In the genomic region with DNA sequence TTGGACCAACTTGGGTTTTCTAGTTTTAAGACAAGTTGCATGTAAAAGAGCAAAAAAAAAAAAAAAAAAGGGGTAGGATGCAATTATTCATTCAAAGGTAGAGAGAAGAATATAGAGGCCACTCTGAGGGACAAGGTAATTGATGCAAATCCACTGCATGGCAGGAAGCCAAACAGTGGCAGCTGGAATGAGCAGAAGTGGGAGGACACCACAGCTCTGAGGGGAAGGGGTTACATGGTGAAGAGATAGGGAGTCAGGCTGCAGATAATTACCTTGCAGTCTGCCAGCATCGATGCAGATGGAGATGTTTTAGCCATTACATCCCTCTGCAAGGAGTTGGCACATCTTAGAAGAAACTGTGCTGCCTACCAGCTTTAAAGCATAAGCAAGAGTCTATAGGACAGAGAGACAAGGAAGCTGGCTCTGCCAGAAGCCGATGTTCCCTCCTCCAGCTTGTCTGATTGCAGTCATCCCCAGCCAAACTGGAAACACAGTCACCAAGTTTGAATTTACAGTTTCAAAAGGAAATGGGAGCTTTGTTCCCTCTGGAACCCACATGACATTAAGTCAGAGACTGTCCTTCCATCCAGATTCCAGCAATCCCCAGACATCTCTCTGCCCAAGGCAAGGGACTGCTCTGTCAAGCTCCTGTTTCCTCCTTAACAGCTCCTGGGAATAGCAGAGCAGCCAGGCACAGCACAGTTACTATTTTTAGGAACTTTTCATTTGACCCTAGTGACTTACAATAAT, we compare ENCODE assay signal across 11 mouse cellular contexts.
A peak's percentile ranks its signal among the peaks of the same experiment; 100 is the strongest.
DNase-seq lines count a peak whose midpoint lies in the region; ATAC-seq and TF ChIP-seq lines count a peak whose summit lies in the region.
"Had no signal": no experiment of that assay in that cellular context is flagged by ENCODE, and none has a peak within 500 bp of the region (broad histone marks: within the 10 kb centered on the region; RNA-seq: fewer than 3 reads in every experiment).

No protein-coding gene starts in this region.

- H3K9ac ChIP-seq in embryonic facial prominence, embryonic 15.5 days, result no peak overlapping the region
- H3K9ac ChIP-seq in hindbrain, postnatal 0 days (replicated peaks; ENCODE audit: low read length), result no peak overlapping the region
- no peak overlapping the region for H3K9ac ChIP-seq in midbrain, embryonic 15.5 days
- H3K9ac ChIP-seq: lung, embryonic 15.5 days had no signal

- H3K4me2 ChIP-seq in embryonic facial prominence, embryonic 15.5 days (replicated peaks), result no peak overlapping the region
- H3K4me2 ChIP-seq in hindbrain, postnatal 0 days (ENCODE audit: low read depth, low read length), result no peak overlapping the region
- H3K4me2 ChIP-seq in midbrain, embryonic 15.5 days, result no peak overlapping the region
- H3K4me2 ChIP-seq: lung, embryonic 15.5 days had no signal

- H3K27me3 ChIP-seq in embryonic facial prominence, embryonic 15.5 days, result no peaks in the 10 kb centered on the region
- H3K27me3 ChIP-seq in hindbrain, postnatal 0 days (ENCODE audit: insufficient read depth, low read length), result no peaks in the 10 kb centered on the region
- H3K27me3 ChIP-seq in midbrain, embryonic 15.5 days (replicated peaks), result no peaks in the 10 kb centered on the region
- H3K27me3 ChIP-seq: lung, embryonic 15.5 days had no signal

- no peaks in the 10 kb centered on the region for H3K36me3 ChIP-seq in embryonic facial prominence, embryonic 15.5 days
- no peaks in the 10 kb centered on the region for H3K36me3 ChIP-seq in hindbrain, postnatal 0 days (ENCODE audit: insufficient read depth, low read length)
- no peaks in the 10 kb centered on the region for H3K36me3 ChIP-seq in midbrain, embryonic 15.5 days (replicated peaks)
- H3K36me3 ChIP-seq: lung, embryonic 15.5 days had no signal

- WGBS in embryonic facial prominence, embryonic 15.5 days, result 31% methylated on average over 2 of the region's 2 CpGs
- 26% methylated on average over 2 of the region's 2 CpGs for WGBS in hindbrain, postnatal 0 days
- WGBS in midbrain, embryonic 15.5 days, result 28% methylated on average over 2 of the region's 2 CpGs

- ATAC-seq in frontal cortex, adult (ENCODE audit: low TSS enrichment), result peak; percentile 97
- peak; percentile 47; the same call in 1 of the 2 replicates for ATAC-seq in embryonic facial prominence, embryonic 15.5 days (ENCODE audit: insufficient number of reproducible peaks, low FRiP score, low TSS enrichment, low read depth)
- ATAC-seq in hindbrain, postnatal 0 days, result peak; percentile 55; the same call in 1 of the 2 replicates
- peak; percentile 90 for ATAC-seq in midbrain, embryonic 15.5 days (replicated peaks)

- no peak for DNase-seq in frontal cortex, postnatal 25 days (ENCODE audit: low spot score in 2 of 2)
- peak; percentile 58 for DNase-seq in hindbrain, postnatal 0 days (ENCODE audit: low spot score)
- DNase-seq in thymus, postnatal 0 days (ENCODE audit: low spot score), result no peak
- DNase-seq in spleen, postnatal 4 days (ENCODE audit: low spot score in 2 of 2), result no peak
- no peak for DNase-seq in adrenal gland, adult 18-20 months (ENCODE audit: low spot score in 2 of 2)
- DNase-seq: cerebellum, adult 9-10 months; thymus, postnatal 36 days had no signal

- H3K4me1 ChIP-seq in embryonic facial prominence, embryonic 15.5 days, result no peaks in the 10 kb centered on the region
- H3K4me1 ChIP-seq in hindbrain, postnatal 0 days (ENCODE audit: insufficient read depth, low read length), result no peaks in the 10 kb centered on the region
- peaks cover 11% of the 10 kb centered on the region for H3K4me1 ChIP-seq in midbrain, embryonic 15.5 days
- H3K4me1 ChIP-seq: lung, embryonic 15.5 days had no signal

- no peak overlapping the region for H3K27ac ChIP-seq in embryonic facial prominence, embryonic 15.5 days (replicated peaks)
- no peak overlapping the region for H3K27ac ChIP-seq in hindbrain, postnatal 0 days
- peak overlapping the region; percentile 30; the same call in 1 of the 2 replicates for H3K27ac ChIP-seq in midbrain, embryonic 15.5 days
- H3K27ac ChIP-seq: lung, embryonic 15.5 days had no signal

- TF ChIP-seq CTCF in hindbrain, postnatal 0 days (IDR thresholded peaks at IDR 0.05; ENCODE audit: low read depth), result no peak

- H3K9me3 ChIP-seq in embryonic facial prominence, embryonic 15.5 days (replicated peaks), result no peaks in the 10 kb centered on the region
- H3K9me3 ChIP-seq in hindbrain, postnatal 0 days (ENCODE audit: low read length), result no peaks in the 10 kb centered on the region
- no peaks in the 10 kb centered on the region for H3K9me3 ChIP-seq in midbrain, embryonic 15.5 days
- H3K9me3 ChIP-seq: lung, embryonic 15.5 days had no signal

- no peak overlapping the region for H3K4me3 ChIP-seq in embryonic facial prominence, embryonic 15.5 days (replicated peaks)
- H3K4me3 ChIP-seq in hindbrain, postnatal 0 days (ENCODE audit: low read length), result no peak overlapping the region
- no peak overlapping the region for H3K4me3 ChIP-seq in midbrain, embryonic 15.5 days
- H3K4me3 ChIP-seq: lung, embryonic 15.5 days had no signal

Comparison
In these comparisons a context has a peak if more than half of its experiments do, and no peak if none do; other contexts are left out.
1. ATAC-seq: peak in every context shown above with its lines; median percentile 97 in frontal cortex, adult; 90 in midbrain, embryonic 15.5 days; 55 in hindbrain, postnatal 0 days; 47 in embryonic facial prominence, embryonic 15.5 days.